Mouse (Mus musculus): ENCODE data around the gene Epha5. TPM values are rescaled to one million over a fixed set of nuclear protein-coding genes. Genes with fewer than 3 reads are reported as not detected.

Epha5 gene
- polyA plus RNA-seq (2015; fragmentation: Nextera tagmentation; extraction: Ambion mirVana): 61.1 and 64.1 TPM in 2 replicates

- H3K4me2 ChIP-seq (ENCODE audit: low read length): peak within 1 kb of the TSS; percentile 62
- peak; percentile 91 for ATAC-seq
- WGBS: under 1% methylated on average over 60 of the region's 67 CpGs
Measured at GRCm38 (mm10) chr5:84417062-84417879, at the start of gene Epha5. TSS of gene Epha5 (minus strand) at chr5:84417382.

GRCm38 (mm10) chr5:84456216-84456615 lies 39.0 kb upstream of the Epha5 start:
- Histone ChIP-seq H3K27ac (ENCODE audit: low read length) (no peak overlapping the region), H3K4me3 (ENCODE audit: low read depth, low read length) (no peak overlapping the region), H3K27me3 (ENCODE audit: control insufficient read depth, insufficient read depth, low read depth, low read length) (no peaks in the 10 kb centered on the region), H3K36me3 (ENCODE audit: control insufficient read depth, insufficient read depth, low read length) (no peaks in the 10 kb centered on the region), H3K4me1 (ENCODE audit: control insufficient read depth, insufficient read depth, low read length) (no peaks in the 10 kb centered on the region), H3K9ac (ENCODE audit: low read depth, low read length) (no peak overlapping the region), H3K9me3 (replicated peaks; ENCODE audit: control insufficient read depth, low read length, poor library complexity, severe bottlenecking) (no peaks in the 10 kb centered on the region), H3K4me2 (ENCODE audit: low read length) (no peak overlapping the region)
- WGBS: 48% methylated on average over 3 of the region's 3 CpGs
- ATAC-seq: no peak

More at GRCm38 (mm10) chr5:84417062-84417879, at the start of gene Epha5:
- Histone ChIP-seq H3K4me3 (ENCODE audit: low read depth, low read length) (peak within 1 kb of the TSS; percentile 85), H3K4me1 (ENCODE audit: control insufficient read depth, insufficient read depth, low read length) (0 out of 2 replicates have a peak, but pooled peaks cover 2% of the 10 kb centered on the region), H3K9ac (ENCODE audit: low read depth, low read length) (peak within 1 kb of the TSS; percentile 79), H3K9me3 (replicated peaks; ENCODE audit: control insufficient read depth, low read length, poor library complexity, severe bottlenecking) (no peaks in the 10 kb centered on the region), H3K27me3 (ENCODE audit: control insufficient read depth, insufficient read depth, low read depth, low read length) (no peaks in the 10 kb centered on the region), H3K27ac (ENCODE audit: low read length) (peak within 1 kb of the TSS; percentile 94), H3K36me3 (ENCODE audit: control insufficient read depth, insufficient read depth, low read length) (no peaks in the 10 kb centered on the region)

DNA sequence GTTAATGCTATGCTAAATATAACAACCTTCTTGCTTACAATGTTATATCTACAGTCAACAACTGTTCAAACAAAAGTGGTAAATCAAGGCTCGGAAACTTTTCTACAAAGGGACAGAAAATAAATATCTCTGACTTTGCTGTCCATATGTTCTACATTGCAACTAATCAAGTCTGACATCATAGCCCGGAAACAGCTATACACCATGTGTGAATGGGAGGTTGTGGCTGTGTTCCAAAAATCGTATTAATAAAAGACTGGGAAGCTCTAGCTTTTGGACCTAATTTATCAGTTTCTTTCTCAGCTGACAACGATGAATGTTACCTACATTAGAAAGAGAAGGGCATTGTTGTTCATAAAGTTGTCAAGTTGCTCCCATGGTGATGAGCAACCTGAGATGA lies 37.5 kb upstream of the Epha5 start:
- ATAC-seq: no peak
- 75% methylated on average over 4 of the region's 4 CpGs for WGBS
- H3K27me3 ChIP-seq (ENCODE audit: control insufficient read depth, insufficient read depth, low read depth, low read length): no peaks in the 10 kb centered on the region
- no peak overlapping the region for H3K9ac ChIP-seq (ENCODE audit: low read depth, low read length)
- H3K9me3 ChIP-seq (replicated peaks; ENCODE audit: control insufficient read depth, low read length, poor library complexity, severe bottlenecking): no peaks in the 10 kb centered on the region
- no peaks in the 10 kb centered on the region for H3K36me3 ChIP-seq (ENCODE audit: control insufficient read depth, insufficient read depth, low read length)
- H3K4me1 ChIP-seq (ENCODE audit: control insufficient read depth, insufficient read depth, low read length): no peaks in the 10 kb centered on the region
- no peak overlapping the region for H3K4me2 ChIP-seq (ENCODE audit: low read length)
- no peak overlapping the region for H3K4me3 ChIP-seq (ENCODE audit: low read depth, low read length)
- no peak overlapping the region for H3K27ac ChIP-seq (ENCODE audit: low read length)

GRCm38 (mm10) chr5:84453839-84454238 lies 36.7 kb upstream of the Epha5 start:
- H3K27ac ChIP-seq (ENCODE audit: low read length): no peak overlapping the region
- no peak for ATAC-seq
- 40% methylated on average over 2 of the region's 2 CpGs for WGBS

DNA sequence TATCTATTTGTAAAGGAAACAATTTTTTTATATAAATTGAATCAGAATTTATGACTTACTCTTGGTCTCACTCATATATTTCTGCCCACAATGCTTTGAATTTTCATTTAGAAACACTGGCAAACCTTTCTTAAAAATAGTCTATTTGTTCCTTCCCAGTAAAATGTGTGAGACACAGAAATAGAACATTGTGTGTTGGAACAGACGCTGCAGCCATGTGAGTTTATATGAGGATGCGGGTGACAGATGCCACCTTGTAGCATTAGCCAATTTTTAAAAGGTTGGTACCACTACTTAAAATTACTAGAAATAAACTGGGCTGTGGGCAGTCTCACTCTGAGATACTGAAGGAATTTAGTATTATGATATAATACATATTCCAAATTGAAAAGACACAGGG lies 23.1 kb upstream of the Epha5 start:
- Histone ChIP-seq H3K27ac (ENCODE audit: low read length) (no peak overlapping the region), H3K9ac (ENCODE audit: low read depth, low read length) (no peak overlapping the region), H3K4me3 (ENCODE audit: low read depth, low read length) (no peak overlapping the region), H3K27me3 (ENCODE audit: control insufficient read depth, insufficient read depth, low read depth, low read length) (no peaks in the 10 kb centered on the region), H3K9me3 (replicated peaks; ENCODE audit: control insufficient read depth, low read length, poor library complexity, severe bottlenecking) (no peaks in the 10 kb centered on the region), H3K4me2 (ENCODE audit: low read length) (no peak overlapping the region), H3K4me1 (ENCODE audit: control insufficient read depth, insufficient read depth, low read length) (no peaks in the 10 kb centered on the region), H3K36me3 (ENCODE audit: control insufficient read depth, insufficient read depth, low read length) (no peaks in the 10 kb centered on the region)
- WGBS: 86% methylated on average over 2 of the region's 2 CpGs
- no peak for ATAC-seq

More at GRCm38 (mm10) chr5:84453839-84454238, 36.7 kb upstream of the Epha5 start:
- H3K36me3 ChIP-seq (ENCODE audit: control insufficient read depth, insufficient read depth, low read length): no peaks in the 10 kb centered on the region
- H3K4me2 ChIP-seq (ENCODE audit: low read length): no peak overlapping the region
- H3K27me3 ChIP-seq (ENCODE audit: control insufficient read depth, insufficient read depth, low read depth, low read length): no peaks in the 10 kb centered on the region
- H3K9me3 ChIP-seq (replicated peaks; ENCODE audit: control insufficient read depth, low read length, poor library complexity, severe bottlenecking): no peaks in the 10 kb centered on the region
- no peak overlapping the region for H3K9ac ChIP-seq (ENCODE audit: low read depth, low read length)
- H3K4me1 ChIP-seq (ENCODE audit: control insufficient read depth, insufficient read depth, low read length): no peaks in the 10 kb centered on the region
- no peak overlapping the region for H3K4me3 ChIP-seq (ENCODE audit: low read depth, low read length)

GRCm38 (mm10) chr5:84415961-84416821 lies 991 bp downstream of the Epha5 start:
- peak; percentile 40 for ATAC-seq
- Histone ChIP-seq H3K4me1 (ENCODE audit: control insufficient read depth, insufficient read depth, low read length) (0 out of 2 replicates have a peak, but pooled peaks cover 2% of the 10 kb centered on the region), H3K9ac (ENCODE audit: low read depth, low read length) (peak overlapping the region; percentile 79), H3K4me2 (ENCODE audit: low read length) (peak overlapping the region; percentile 62), H3K4me3 (ENCODE audit: low read depth, low read length) (peak overlapping the region; percentile 85), H3K9me3 (replicated peaks; ENCODE audit: control insufficient read depth, low read length, poor library complexity, severe bottlenecking) (no peaks in the 10 kb centered on the region), H3K36me3 (ENCODE audit: control insufficient read depth, insufficient read depth, low read length) (no peaks in the 10 kb centered on the region), H3K27ac (ENCODE audit: low read length) (peak overlapping the region; percentile 94), H3K27me3 (ENCODE audit: control insufficient read depth, insufficient read depth, low read depth, low read length) (no peaks in the 10 kb centered on the region)
- WGBS: under 1% methylated on average over 45 of the region's 45 CpGs

DNA sequence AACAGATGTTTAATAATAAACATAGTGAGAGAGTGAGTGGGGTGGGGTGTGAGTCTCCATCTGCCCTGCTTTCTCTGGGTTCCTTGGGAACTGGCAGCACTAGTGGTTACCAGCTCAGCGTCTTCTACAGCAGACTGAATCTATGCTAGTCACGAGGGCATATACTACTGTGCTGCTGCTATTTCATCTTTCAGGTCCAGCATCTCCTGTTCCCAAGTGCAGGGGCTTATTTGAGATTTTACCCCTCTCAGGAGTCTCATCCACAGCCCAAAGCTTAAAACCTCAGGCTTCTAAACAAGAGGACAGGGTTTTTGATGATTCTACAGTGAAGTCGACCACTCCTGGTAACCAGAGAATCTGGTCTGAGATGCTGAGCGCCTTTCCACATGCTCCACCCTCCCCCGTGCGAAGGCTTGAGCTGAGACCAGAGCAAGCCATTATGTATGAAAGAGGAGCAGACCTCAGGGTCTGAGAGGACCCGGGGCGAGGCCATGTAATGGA lies 2.2 kb downstream of the Epha5 start:
- Histone ChIP-seq H3K4me1 (ENCODE audit: control insufficient read depth, insufficient read depth, low read length) (0 out of 2 replicates have a peak, but pooled peaks cover 2% of the 10 kb centered on the region), H3K36me3 (ENCODE audit: control insufficient read depth, insufficient read depth, low read length) (no peaks in the 10 kb centered on the region), H3K9ac (ENCODE audit: low read depth, low read length) (peak overlapping the region; percentile 79), H3K9me3 (replicated peaks; ENCODE audit: control insufficient read depth, low read length, poor library complexity, severe bottlenecking) (no peaks in the 10 kb centered on the region), H3K4me3 (ENCODE audit: low read depth, low read length) (peak overlapping the region; percentile 85), H3K4me2 (ENCODE audit: low read length) (peak overlapping the region; percentile 62), H3K27ac (ENCODE audit: low read length) (peak overlapping the region; percentile 94), H3K27me3 (ENCODE audit: control insufficient read depth, insufficient read depth, low read depth, low read length) (no peaks in the 10 kb centered on the region)
- 0 out of 2 replicates have a peak, but pooled peaks have one; percentile 23 for ATAC-seq
- 5% methylated on average over 8 of the region's 8 CpGs for WGBS

GRCm38 (mm10) chr5:84413026-84413425 lies 4.2 kb downstream of the Epha5 start:
- ATAC-seq: no peak
- H3K27ac ChIP-seq (ENCODE audit: low read length): no peak overlapping the region
- no peak overlapping the region for H3K9ac ChIP-seq (ENCODE audit: low read depth, low read length)
- peak overlapping the region; percentile 31 for H3K4me2 ChIP-seq (ENCODE audit: low read length)
- no peaks in the 10 kb centered on the region for H3K36me3 ChIP-seq (ENCODE audit: control insufficient read depth, insufficient read depth, low read length)
- WGBS: 11% methylated on average over 1 of the region's 1 CpGs
- 0 out of 2 replicates have a peak, but pooled peaks cover 2% of the 10 kb centered on the region for H3K4me1 ChIP-seq (ENCODE audit: control insufficient read depth, insufficient read depth, low read length)
- H3K4me3 ChIP-seq (ENCODE audit: low read depth, low read length): 0 out of 2 replicates have a peak overlapping the region, but pooled peaks have one; percentile 1
- H3K9me3 ChIP-seq (replicated peaks; ENCODE audit: control insufficient read depth, low read length, poor library complexity, severe bottlenecking): no peaks in the 10 kb centered on the region
- no peaks in the 10 kb centered on the region for H3K27me3 ChIP-seq (ENCODE audit: control insufficient read depth, insufficient read depth, low read depth, low read length)
